Mouse (Mus musculus): ENCODE measurements around the gene Nme6. TPM values are rescaled to one million over a fixed set of nuclear protein-coding genes. Genes with fewer than 3 reads are reported as not detected.

Nme6 gene
- polyA plus RNA-seq, 1 experiment from 2014 or later = 58.7 TPM

DNA sequence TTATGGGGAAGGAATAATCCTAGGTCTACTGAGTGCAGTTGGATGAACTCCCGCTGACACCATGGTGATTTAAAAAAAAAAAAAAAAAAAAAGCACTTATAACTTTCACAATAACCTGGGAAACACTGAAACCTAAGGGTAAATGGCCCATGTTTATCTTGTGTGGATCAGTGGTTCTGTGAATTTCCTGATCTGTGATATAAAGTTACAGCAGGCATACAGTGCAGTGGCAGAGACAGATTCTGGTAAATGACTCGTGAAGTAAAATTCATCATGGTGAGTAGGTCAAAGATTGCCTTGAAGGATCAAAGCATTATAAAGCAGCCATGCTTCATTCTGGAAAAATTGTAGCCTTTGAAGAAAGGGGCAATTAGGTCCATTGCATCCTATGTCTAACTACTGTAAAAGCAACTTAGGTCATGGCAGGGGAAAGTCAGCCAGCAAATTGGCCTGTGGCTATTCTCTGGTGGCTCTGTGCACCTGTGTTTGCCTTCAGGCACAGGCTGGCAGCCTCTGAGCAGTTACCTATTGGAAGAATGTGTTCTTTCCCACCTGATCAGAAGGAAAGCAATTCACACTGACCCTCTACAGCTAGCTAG, 25.8 kb upstream of the Nme6 start:
- Histone ChIP-seq H3K4me2 (no peak overlapping the region), H3K9me3 (ENCODE audit: low read depth, low read length) (no peaks in the 10 kb centered on the region), H3K27me3 (ENCODE audit: insufficient read depth, low read length) (no peaks in the 10 kb centered on the region), H3K27ac (ENCODE audit: low read depth) (no peak overlapping the region), H3K4me1 (ENCODE audit: insufficient read depth) (no peaks in the 10 kb centered on the region), H3K9ac (no peak overlapping the region), H3K4me3 (ENCODE audit: low read depth, low read length) (no peak overlapping the region), H3K36me3 (ENCODE audit: insufficient read depth) (no peaks in the 10 kb centered on the region)
- WGBS = 70% methylated on average over 2 of the region's 2 CpGs
- DNase-seq = no peak
- no peak for TF ChIP-seq CTCF (IDR thresholded peaks at IDR 0.05; ENCODE audit: low read depth)
- no peak for ATAC-seq (ENCODE audit: insufficient read depth)

DNA sequence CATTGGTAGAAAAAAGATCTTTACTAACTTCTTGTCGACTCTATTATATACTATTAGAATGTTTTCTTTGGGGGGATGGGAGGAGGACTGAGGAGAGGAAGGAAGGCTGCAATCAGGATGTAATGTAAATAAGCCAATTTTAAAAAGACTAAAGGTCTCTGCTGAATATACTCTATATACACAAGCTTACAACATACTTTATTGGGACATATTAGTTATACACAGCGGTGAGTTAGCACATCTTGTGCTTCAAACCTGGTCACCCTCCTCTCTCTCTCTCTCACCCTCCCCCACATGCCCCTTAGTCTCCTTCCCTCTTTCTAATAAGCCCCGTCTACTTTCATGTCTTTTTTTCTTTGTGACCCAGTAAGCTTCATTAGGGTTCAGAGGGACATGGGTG, 24.7 kb upstream of the Nme6 start:
- Histone ChIP-seq H3K4me1 (ENCODE audit: insufficient read depth) (no peaks in the 10 kb centered on the region), H3K4me2 (no peak overlapping the region), H3K27me3 (ENCODE audit: insufficient read depth, low read length) (no peaks in the 10 kb centered on the region), H3K27ac (ENCODE audit: low read depth) (no peak overlapping the region), H3K36me3 (ENCODE audit: insufficient read depth) (no peaks in the 10 kb centered on the region), H3K9me3 (ENCODE audit: low read depth, low read length) (no peaks in the 10 kb centered on the region), H3K4me3 (ENCODE audit: low read depth, low read length) (no peak overlapping the region), H3K9ac (no peak overlapping the region)
- no peak for TF ChIP-seq CTCF (IDR thresholded peaks at IDR 0.05; ENCODE audit: low read depth)
- DNase-seq = no peak
- ATAC-seq (ENCODE audit: insufficient read depth) = no peak
- 31% methylated on average over 3 of the region's 3 CpGs for WGBS

DNA sequence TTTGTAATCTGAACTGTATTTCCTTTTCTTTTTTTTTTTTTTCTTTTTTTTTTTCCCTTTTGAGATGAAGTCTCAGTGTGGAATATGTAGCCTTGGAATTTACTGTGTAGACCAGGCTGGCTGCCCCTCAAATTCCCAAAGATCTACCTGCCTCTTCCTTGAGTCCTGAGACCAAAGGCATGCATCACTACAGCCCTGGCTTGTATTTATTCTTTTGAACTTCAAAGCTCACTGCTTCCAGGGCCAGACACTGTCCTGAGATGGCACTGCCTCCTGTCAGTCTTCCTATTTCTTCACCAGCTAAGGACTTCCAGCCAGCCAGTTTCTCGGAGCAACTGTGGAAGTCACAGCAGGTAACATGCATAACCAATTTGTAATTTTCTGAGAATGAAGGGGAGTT, 20.6 kb upstream of the Nme6 start, which contains the start of gene Spink8:
Gene Spink8 (plus strand): TSS at position 301 of the 400 bp plus-strand sequence.
- no peak within 1 kb of the TSS for H3K4me3 ChIP-seq (ENCODE audit: low read depth, low read length)
- no peaks in the 10 kb centered on the region for H3K36me3 ChIP-seq (ENCODE audit: insufficient read depth)
- no peak within 1 kb of the TSS for H3K4me2 ChIP-seq
- WGBS = 67% methylated on average over 1 of the region's 1 CpGs
- no peaks in the 10 kb centered on the region for H3K9me3 ChIP-seq (ENCODE audit: low read depth, low read length)
- no peak within 1 kb of the TSS for H3K27ac ChIP-seq (ENCODE audit: low read depth)
- ATAC-seq (ENCODE audit: insufficient read depth) (no peak), DNase-seq (no peak)
- no peaks in the 10 kb centered on the region for H3K4me1 ChIP-seq (ENCODE audit: insufficient read depth)
- H3K9ac ChIP-seq = no peak within 1 kb of the TSS
- TF ChIP-seq CTCF (IDR thresholded peaks at IDR 0.05; ENCODE audit: low read depth) = no peak
- no peaks in the 10 kb centered on the region for H3K27me3 ChIP-seq (ENCODE audit: insufficient read depth, low read length)

DNA sequence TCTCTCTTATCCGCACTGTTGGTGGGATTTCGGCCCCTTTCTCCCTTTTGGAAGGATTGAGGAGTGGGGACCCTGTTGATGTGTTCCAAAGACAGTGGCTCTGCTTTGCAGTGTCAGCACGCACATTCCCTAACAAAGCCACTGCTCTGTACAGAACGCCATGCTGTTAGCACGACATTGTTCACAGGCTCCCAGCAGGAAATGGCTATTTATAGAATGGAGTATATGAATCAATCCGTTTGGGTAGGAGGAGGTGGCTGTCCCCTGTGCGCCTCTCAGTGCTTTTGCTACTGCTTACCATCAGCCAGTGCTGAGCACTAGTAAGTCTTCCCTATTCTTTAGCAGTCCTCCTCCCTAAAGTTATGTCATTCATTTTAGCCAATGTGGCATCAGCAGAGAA, 19.1 kb upstream of the Nme6 start:
- Histone ChIP-seq H3K36me3 (ENCODE audit: insufficient read depth) (no peaks in the 10 kb centered on the region), H3K9ac (no peak overlapping the region), H3K4me1 (ENCODE audit: insufficient read depth) (no peaks in the 10 kb centered on the region), H3K4me2 (no peak overlapping the region), H3K27ac (ENCODE audit: low read depth) (no peak overlapping the region), H3K4me3 (ENCODE audit: low read depth, low read length) (no peak overlapping the region), H3K9me3 (ENCODE audit: low read depth, low read length) (no peaks in the 10 kb centered on the region), H3K27me3 (ENCODE audit: insufficient read depth, low read length) (no peaks in the 10 kb centered on the region)
- 43% methylated on average over 7 of the region's 7 CpGs for WGBS
- peak; percentile 24 for DNase-seq
- ATAC-seq (ENCODE audit: insufficient read depth) = no peak; the same call in 1 of the 2 replicates
- TF ChIP-seq CTCF (IDR thresholded peaks at IDR 0.05; ENCODE audit: low read depth) = no peak

DNA sequence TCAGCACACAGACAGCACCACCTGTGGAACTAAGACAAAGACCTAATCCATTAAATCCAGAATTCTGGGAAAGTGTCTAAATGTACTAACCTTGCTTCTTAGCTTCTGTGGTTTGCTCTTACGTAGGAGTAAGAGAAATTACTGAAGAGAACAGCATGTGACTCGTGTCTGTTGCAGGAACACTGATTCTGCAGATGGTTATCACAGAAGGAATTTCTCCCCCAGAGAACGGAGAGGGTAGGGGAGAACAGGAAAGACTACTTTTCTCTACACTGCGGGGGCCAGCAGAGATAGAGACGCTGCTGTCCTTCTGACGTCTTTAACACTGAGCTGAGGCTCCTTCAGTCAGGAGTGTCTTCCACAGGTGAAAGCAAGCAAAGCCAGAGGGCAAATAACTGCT, 16.2 kb upstream of the Nme6 start:
- DNase-seq (no peak), ATAC-seq (ENCODE audit: insufficient read depth) (no peak)
- no peak for TF ChIP-seq CTCF (IDR thresholded peaks at IDR 0.05; ENCODE audit: low read depth)
- H3K9ac ChIP-seq = no peak overlapping the region
- no peaks in the 10 kb centered on the region for H3K9me3 ChIP-seq (ENCODE audit: low read depth, low read length)
- WGBS = 37% methylated on average over 6 of the region's 6 CpGs
- no peak overlapping the region for H3K27ac ChIP-seq (ENCODE audit: low read depth)
- H3K36me3 ChIP-seq (ENCODE audit: insufficient read depth) = no peaks in the 10 kb centered on the region
- H3K4me3 ChIP-seq (ENCODE audit: low read depth, low read length) = no peak overlapping the region
- no peak overlapping the region for H3K4me2 ChIP-seq
- no peaks in the 10 kb centered on the region for H3K27me3 ChIP-seq (ENCODE audit: insufficient read depth, low read length)
- no peaks in the 10 kb centered on the region for H3K4me1 ChIP-seq (ENCODE audit: insufficient read depth)

DNA sequence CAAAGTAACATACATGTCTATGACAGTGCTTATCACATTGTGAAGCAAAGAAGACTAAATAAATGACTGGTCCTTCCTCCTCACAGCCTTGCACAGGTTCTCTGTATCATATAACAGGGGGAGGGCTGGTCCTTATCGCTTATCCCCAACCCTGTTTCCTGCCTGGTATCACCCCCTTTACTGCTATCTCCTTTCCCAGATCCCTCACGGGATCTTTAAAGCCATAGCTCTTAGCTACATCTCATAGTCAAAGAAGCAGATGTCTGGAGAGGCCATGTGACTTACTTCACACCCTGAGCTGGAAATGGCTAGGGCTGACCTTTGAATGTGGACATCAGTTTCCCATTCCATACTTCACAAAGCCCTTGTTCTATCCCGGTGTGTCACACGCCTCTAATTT, 6.8 kb upstream of the Nme6 start:
- WGBS = 49% methylated on average over 4 of the region's 4 CpGs
- Histone ChIP-seq H3K4me2 (no peak overlapping the region), H3K36me3 (ENCODE audit: insufficient read depth) (peaks cover 2% of the 10 kb centered on the region; the same call in 1 of the 2 replicates), H3K4me1 (ENCODE audit: insufficient read depth) (no peaks in the 10 kb centered on the region), H3K27ac (ENCODE audit: low read depth) (no peak overlapping the region), H3K27me3 (ENCODE audit: insufficient read depth, low read length) (no peaks in the 10 kb centered on the region), H3K9ac (no peak overlapping the region), H3K9me3 (ENCODE audit: low read depth, low read length) (no peaks in the 10 kb centered on the region), H3K4me3 (ENCODE audit: low read depth, low read length) (no peak overlapping the region)
- ATAC-seq (ENCODE audit: insufficient read depth) = no peak
- TF ChIP-seq CTCF (IDR thresholded peaks at IDR 0.05; ENCODE audit: low read depth) = no peak
- no peak for DNase-seq

DNA sequence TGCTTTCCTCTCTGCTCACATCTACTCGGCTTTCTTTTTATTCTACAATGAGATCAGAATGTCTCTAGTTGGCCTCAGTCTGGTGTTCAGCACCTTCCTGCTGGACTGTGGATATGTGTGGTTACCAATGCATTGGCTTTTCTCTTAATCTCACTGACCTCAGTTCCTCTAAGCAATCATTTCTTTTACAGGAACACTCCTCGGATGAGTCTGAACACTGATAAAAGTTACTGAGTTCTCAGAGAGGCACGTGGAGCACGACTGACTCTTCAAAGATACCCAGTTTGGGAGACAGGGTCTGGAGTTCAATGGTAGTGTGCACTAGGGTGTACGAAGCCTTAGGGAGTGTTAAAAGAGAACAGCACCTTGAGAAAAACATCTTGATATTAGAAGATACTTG, 6.4 kb upstream of the Nme6 start:
- ATAC-seq (ENCODE audit: insufficient read depth) (no peak), DNase-seq (no peak)
- Histone ChIP-seq H3K27me3 (ENCODE audit: insufficient read depth, low read length) (no peaks in the 10 kb centered on the region), H3K4me3 (ENCODE audit: low read depth, low read length) (no peak overlapping the region), H3K9ac (no peak overlapping the region), H3K36me3 (ENCODE audit: insufficient read depth) (peaks cover 2% of the 10 kb centered on the region; the same call in 1 of the 2 replicates), H3K4me2 (no peak overlapping the region), H3K27ac (ENCODE audit: low read depth) (no peak overlapping the region), H3K9me3 (ENCODE audit: low read depth, low read length) (no peaks in the 10 kb centered on the region), H3K4me1 (ENCODE audit: insufficient read depth) (no peaks in the 10 kb centered on the region)
- WGBS = 63% methylated on average over 5 of the region's 5 CpGs
- TF ChIP-seq CTCF (IDR thresholded peaks at IDR 0.05; ENCODE audit: low read depth) = no peak

DNA sequence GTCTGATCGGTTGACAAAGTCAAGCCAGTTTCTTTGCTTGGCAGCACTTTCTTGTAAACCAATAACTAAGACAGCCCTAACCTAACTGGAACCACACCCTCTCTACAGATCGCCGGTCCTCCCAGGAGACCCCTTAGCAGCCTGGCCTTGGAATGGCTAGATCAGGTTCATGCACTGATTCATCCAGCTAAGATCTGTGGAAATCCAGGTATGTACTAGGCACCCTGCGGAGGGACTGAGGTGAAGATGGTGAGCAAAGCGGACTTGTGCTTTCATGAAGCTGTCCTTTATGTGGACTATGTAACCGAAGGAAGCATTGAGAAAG, 501 bp downstream of the Nme6 start:
- no peak for TF ChIP-seq CTCF (IDR thresholded peaks at IDR 0.05; ENCODE audit: low read depth)
- peak; percentile 58 for ATAC-seq (ENCODE audit: insufficient read depth)
- peak overlapping the region; percentile 60 for H3K4me2 ChIP-seq
- 11% methylated on average over 6 of the region's 6 CpGs for WGBS
- H3K36me3 ChIP-seq (ENCODE audit: insufficient read depth) = peaks cover 14% of the 10 kb centered on the region
- peak overlapping the region; percentile 45 for H3K9ac ChIP-seq
- H3K4me3 ChIP-seq (ENCODE audit: low read depth, low read length) = peak overlapping the region; percentile 50
- no peak overlapping the region for H3K27ac ChIP-seq (ENCODE audit: low read depth)
- no peaks in the 10 kb centered on the region for H3K9me3 ChIP-seq (ENCODE audit: low read depth, low read length)
- no peak for DNase-seq
- H3K4me1 ChIP-seq (ENCODE audit: insufficient read depth) = no peaks in the 10 kb centered on the region
- no peaks in the 10 kb centered on the region for H3K27me3 ChIP-seq (ENCODE audit: insufficient read depth, low read length)
